Mouse (Mus musculus) kidney, postnatal 0 days (tissue): Measurements from ENCODE around the gene Sphk2. TPM values are rescaled to one million over a fixed set of nuclear protein-coding genes. Genes with fewer than 3 reads are reported as not detected.

Experiments used
- ATAC-seq: fragments of 200-750 bp; cut with Nextera tagmentation; replicated peaks from 2 replicates; pipeline ENCODE4 v1.8.0; 2017; ENCODE audit warnings: low read depth, moderate number of reproducible peaks, moderate TSS enrichment, moderate library complexity; ENCODE audit not compliant: low FRiP score
- DNase-seq: peaks from one replicate; pipeline ENCODE4 v3.0.0-alpha.2; 2016; ENCODE audit warnings: low spot score
- H3K27ac ChIP-seq: fragments of 300-500 bp; sonication (generic); 2 replicates; pipeline ENCODE4 v1.5.1; 2014; ENCODE audit warnings: mild to moderate bottlenecking
- H3K27me3 ChIP-seq: fragments of 300-500 bp; sonication (generic); 2 replicates; pipeline ENCODE4 v1.6.1; 2014; ENCODE audit warnings: low read length, mixed read lengths; ENCODE audit not compliant: insufficient read depth
- H3K36me3 ChIP-seq: fragments of 300-500 bp; sonication (generic); 2 replicates; pipeline ENCODE4 v1.6.1; 2014; ENCODE audit warnings: low read length, mixed read lengths; ENCODE audit not compliant: insufficient read depth
- H3K4me1 ChIP-seq: fragments of 300-500 bp; sonication (generic); replicated peaks from 2 replicates; pipeline ENCODE4 v1.6.1; 2014; ENCODE audit warnings: antibody characterized with exemption, low read length, mixed read lengths; ENCODE audit not compliant: insufficient read depth
- H3K4me2 ChIP-seq: fragments of 300-500 bp; sonication (generic); 2 replicates; pipeline ENCODE4 v1.6.1; 2014; ENCODE audit warnings: mild to moderate bottlenecking, low read length, moderate library complexity, mixed read lengths
- H3K4me3 ChIP-seq: fragments of 300-500 bp; sonication (generic); replicated peaks from 2 replicates; pipeline ENCODE4 v1.5.1; 2014; ENCODE audit warnings: low read depth, low read length
- H3K9ac ChIP-seq: fragments of 300-500 bp; sonication (generic); 2 replicates; pipeline ENCODE4 v1.6.1; 2014; ENCODE audit warnings: low read depth, low read length
- H3K9me3 ChIP-seq: fragments of 300-500 bp; sonication (generic); replicated peaks from 2 replicates; pipeline ENCODE4 v1.6.1; 2016; ENCODE audit warnings: low read length, inconsistent platforms, mixed read lengths
- CTCF ChIP-seq: IDR thresholded peaks from 2 replicates; pipeline ENCODE4 v1.5.1; 2016; ENCODE audit warnings: antibody characterized with exemption, low read depth, mild to moderate bottlenecking, moderate library complexity
- WGBS: fragments of 180-500 bp; shearing (Covaris S2); extraction: QIAGEN DNeasy Blood & Tissue Kit; methylation state at CpG from one replicate; pipeline ENCODE4 v1.1.7; 2014; 5-methylcytosine and 5-hydroxymethylcytosine counted together
- polyA plus RNA-seq: library from polyadenylated mRNA; unstranded; fragments of >200 nt; fragmentation: Nextera tagmentation; extraction: Ambion mirVana; gene quantifications from 2 replicates; pipeline ENCODE4 v1.2.1, GENCODE M21; 2015

Sphk2 gene
- polyA plus RNA-seq, 1 experiment from 2014 or later: 20.8 TPM

DNA sequence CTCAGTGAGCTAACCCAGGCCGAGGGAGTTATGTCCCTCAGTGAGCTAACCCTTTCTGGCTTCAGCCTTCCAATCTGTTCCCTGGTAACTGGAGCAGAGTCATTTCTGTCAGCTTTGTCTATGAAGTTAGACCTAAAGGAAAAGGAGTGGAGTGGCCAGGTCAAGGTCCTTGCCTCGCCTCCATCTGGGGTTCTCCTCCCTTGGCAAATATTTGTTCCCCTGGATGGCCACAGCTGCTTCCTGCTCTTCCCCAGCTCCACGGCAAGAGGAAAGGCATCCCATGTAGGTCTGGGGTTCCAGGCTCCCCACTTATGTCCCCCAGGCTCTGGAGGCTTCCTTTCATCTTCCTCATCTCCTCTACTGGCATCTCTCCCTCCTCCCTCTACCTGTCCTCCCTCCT is 9.8 kb upstream of the Sphk2 start:
- Histone ChIP-seq H3K4me1 (peaks cover 6% of the 10 kb centered on the region; the same call in 1 of the 2 replicates), H3K4me3 (no peak overlapping the region), H3K27ac (no peak overlapping the region), H3K9ac (no peak overlapping the region), H3K4me2 (no peak overlapping the region), H3K9me3 (no peaks in the 10 kb centered on the region), H3K36me3 (peaks cover 22% of the 10 kb centered on the region; the same call in 1 of the 2 replicates), H3K27me3 (no peaks in the 10 kb centered on the region)
- TF ChIP-seq CTCF: no peak
- ATAC-seq: no peak
- no peak for DNase-seq
- 76% methylated on average over 3 of the region's 3 CpGs for WGBS

DNA sequence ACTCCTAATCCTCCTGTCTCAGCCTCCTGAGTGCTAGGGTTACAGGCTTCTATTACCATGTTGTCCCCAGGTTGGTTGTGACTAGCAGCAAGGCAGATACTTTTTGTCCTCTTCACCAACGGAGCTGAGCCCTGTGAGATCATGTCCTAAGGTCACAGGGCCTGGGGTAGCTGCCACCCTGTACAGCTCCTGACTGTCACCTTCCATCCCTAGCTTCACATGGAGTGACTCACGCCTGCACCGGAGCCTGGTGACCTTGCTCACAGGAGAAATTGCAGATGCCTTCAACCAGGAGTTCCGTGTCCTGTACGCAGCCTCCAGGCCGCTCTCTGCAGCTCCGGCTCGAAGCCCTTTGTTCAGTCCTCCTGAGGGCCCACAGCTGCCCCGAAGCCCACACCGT is 8.6 kb upstream of the Sphk2 start:
- H3K27ac ChIP-seq: no peak overlapping the region
- H3K27me3 ChIP-seq: no peaks in the 10 kb centered on the region
- H3K9ac ChIP-seq: no peak overlapping the region
- no peaks in the 10 kb centered on the region for H3K9me3 ChIP-seq
- H3K4me2 ChIP-seq: no peak overlapping the region
- ATAC-seq: no peak
- H3K36me3 ChIP-seq: peaks cover 28% of the 10 kb centered on the region; the same call in 1 of the 2 replicates
- no peak overlapping the region for H3K4me3 ChIP-seq
- DNase-seq: no peak
- peaks cover 6% of the 10 kb centered on the region; the same call in 1 of the 2 replicates for H3K4me1 ChIP-seq
- 84% methylated on average over 10 of the region's 10 CpGs for WGBS
- no peak for TF ChIP-seq CTCF

DNA sequence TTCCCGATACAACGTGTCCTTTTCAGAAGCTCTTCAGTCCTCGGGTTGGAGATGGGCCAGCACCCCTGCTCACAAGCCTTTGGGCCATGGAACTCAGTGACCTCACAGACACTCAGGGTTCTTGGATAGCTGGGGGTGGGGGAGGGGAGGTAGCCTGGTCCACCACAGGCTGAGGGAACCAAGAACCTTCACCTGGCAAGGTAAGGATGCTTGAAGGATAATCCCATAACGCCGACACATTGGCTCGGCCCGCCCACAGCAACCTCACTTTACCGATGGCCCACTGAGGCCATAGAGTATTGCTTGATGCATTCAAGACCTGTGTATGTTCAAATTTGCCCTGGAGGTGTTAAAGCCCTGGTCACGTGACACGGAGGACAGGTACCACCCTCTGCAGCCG is 7.9 kb upstream of the Sphk2 start, which contains the start of gene Spaca4:
Gene Spaca4, minus strand, starts transcription at position 101 of the 400 bp plus-strand sequence.
- DNase-seq (no peak), ATAC-seq (no peak)
- no peaks in the 10 kb centered on the region for H3K9me3 ChIP-seq
- H3K4me1 ChIP-seq: peaks cover 4% of the 10 kb centered on the region; the same call in 1 of the 2 replicates
- H3K27me3 ChIP-seq: no peaks in the 10 kb centered on the region
- 85% methylated on average over 11 of the region's 11 CpGs for WGBS
- H3K27ac ChIP-seq: no peak within 1 kb of the TSS
- TF ChIP-seq CTCF: no peak
- no peak within 1 kb of the TSS for H3K9ac ChIP-seq
- peaks cover 34% of the 10 kb centered on the region; the same call in 1 of the 2 replicates for H3K36me3 ChIP-seq
- no peak within 1 kb of the TSS for H3K4me2 ChIP-seq
- no peak within 1 kb of the TSS for H3K4me3 ChIP-seq

DNA sequence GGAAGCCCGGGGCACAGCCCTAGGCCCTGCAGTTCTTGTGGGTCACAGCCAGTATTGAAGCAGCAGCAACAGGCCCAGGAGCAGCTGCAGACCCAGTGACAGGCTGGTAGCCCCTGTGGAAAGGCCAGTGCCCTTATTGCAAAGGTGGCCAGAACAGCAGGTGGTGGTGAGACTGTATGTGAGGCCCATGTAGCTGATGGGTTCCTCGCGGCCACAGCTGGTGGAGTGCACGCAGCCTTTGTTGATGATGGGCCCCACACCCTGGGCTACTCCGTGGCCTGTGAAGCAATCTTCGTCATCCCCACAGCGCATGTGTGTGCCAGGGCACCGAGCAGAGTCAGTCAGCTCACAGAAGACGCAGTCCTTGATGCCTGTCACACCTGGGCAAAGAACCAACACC is 7.3 kb upstream of the Sphk2 start:
- Histone ChIP-seq H3K27ac (no peak overlapping the region), H3K4me2 (no peak overlapping the region), H3K4me1 (no peaks in the 10 kb centered on the region), H3K4me3 (no peak overlapping the region), H3K9ac (no peak overlapping the region), H3K27me3 (no peaks in the 10 kb centered on the region), H3K36me3 (peaks cover 35% of the 10 kb centered on the region; the same call in 1 of the 2 replicates), H3K9me3 (no peaks in the 10 kb centered on the region)
- WGBS: 93% methylated on average over 9 of the region's 9 CpGs
- no peak for DNase-seq
- no peak for TF ChIP-seq CTCF
- no peak for ATAC-seq

DNA sequence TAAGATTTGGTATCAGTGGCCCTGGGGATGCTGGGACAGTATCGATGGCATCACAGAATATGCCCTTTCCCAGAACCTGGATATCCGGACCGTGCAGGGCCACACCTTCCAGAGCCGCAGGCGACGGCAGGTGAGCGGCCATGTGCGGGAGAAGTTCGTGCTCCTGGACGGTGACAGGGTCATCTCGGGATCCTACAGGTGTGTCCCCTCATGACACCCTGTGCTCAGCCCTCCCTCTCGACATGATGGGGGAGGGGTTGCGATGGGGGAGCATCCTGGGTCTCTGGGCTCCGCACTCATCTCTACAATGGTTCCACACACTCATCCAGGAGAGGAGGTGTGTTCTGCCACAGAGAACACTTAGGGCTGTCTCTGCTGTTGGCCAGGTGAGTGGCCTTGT is 6.0 kb upstream of the Sphk2 start:
- H3K36me3 ChIP-seq: peaks cover 42% of the 10 kb centered on the region; the same call in 1 of the 2 replicates
- no peaks in the 10 kb centered on the region for H3K27me3 ChIP-seq
- no peak overlapping the region for H3K4me2 ChIP-seq
- DNase-seq (no peak), ATAC-seq (no peak)
- 87% methylated on average over 14 of the region's 14 CpGs for WGBS
- H3K4me1 ChIP-seq: peaks cover 8% of the 10 kb centered on the region
- H3K4me3 ChIP-seq: no peak overlapping the region
- no peak overlapping the region for H3K27ac ChIP-seq
- no peak overlapping the region for H3K9ac ChIP-seq
- no peak for TF ChIP-seq CTCF
- H3K9me3 ChIP-seq: no peaks in the 10 kb centered on the region

DNA sequence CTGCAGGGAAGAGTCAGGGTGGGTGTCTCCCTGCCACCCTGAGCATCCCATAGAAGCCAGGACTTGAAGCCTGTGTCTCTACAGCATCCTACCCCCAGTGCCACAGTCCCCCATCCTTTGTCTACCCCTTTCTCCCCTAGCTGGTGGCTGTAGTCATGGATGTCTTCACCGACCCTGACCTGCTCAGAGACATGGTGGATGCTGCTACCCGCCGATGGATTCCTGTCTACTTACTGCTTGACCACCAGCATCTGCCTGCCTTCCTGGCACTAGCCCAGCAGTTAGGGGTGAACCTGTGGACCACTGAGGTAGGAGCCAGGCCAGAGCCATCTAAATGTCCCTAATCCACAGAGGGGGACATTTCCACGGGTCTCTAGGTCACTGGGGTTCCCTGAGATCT is 5.5 kb upstream of the Sphk2 start:
- Histone ChIP-seq H3K36me3 (peaks cover 42% of the 10 kb centered on the region; the same call in 1 of the 2 replicates), H3K4me3 (no peak overlapping the region), H3K9me3 (no peaks in the 10 kb centered on the region), H3K9ac (no peak overlapping the region), H3K27ac (no peak overlapping the region), H3K4me1 (peaks cover 8% of the 10 kb centered on the region), H3K4me2 (no peak overlapping the region), H3K27me3 (no peaks in the 10 kb centered on the region)
- 78% methylated on average over 4 of the region's 4 CpGs for WGBS
- DNase-seq: no peak
- no peak for ATAC-seq
- no peak for TF ChIP-seq CTCF

DNA sequence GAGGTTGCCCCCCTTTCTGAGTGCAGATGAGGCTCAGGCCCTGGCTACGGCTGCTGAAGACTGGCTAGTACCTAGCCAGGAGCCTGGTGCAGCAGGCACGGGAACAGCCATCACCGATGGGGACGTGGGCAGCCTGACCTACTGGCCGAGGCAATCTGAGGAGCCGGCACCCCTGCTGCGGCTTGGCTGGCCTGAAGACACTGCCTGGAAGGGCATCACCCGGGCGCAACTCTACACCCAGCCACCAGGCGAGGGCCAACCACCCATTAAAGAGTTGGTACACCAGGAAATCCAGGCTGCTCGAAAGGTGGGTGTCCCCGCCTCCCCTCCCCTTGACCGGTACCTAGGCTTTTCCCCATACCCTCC is 4.5 kb upstream of the Sphk2 start:
- DNase-seq (no peak), ATAC-seq (no peak)
- H3K4me1 ChIP-seq: peaks cover 8% of the 10 kb centered on the region
- peaks cover 42% of the 10 kb centered on the region; the same call in 1 of the 2 replicates for H3K36me3 ChIP-seq
- no peaks in the 10 kb centered on the region for H3K27me3 ChIP-seq
- WGBS: 50% methylated on average over 13 of the region's 13 CpGs
- no peak overlapping the region for H3K27ac ChIP-seq
- no peak overlapping the region for H3K4me3 ChIP-seq
- TF ChIP-seq CTCF: no peak
- H3K9ac ChIP-seq: 0 out of 2 replicates have a peak overlapping the region, but pooled peaks have one; percentile 27
- H3K9me3 ChIP-seq: no peaks in the 10 kb centered on the region
- no peak overlapping the region for H3K4me2 ChIP-seq
